Mouse (Mus musculus) heart, postnatal 10 days (tissue): ENCODE data around the gene Mum1. TPM values are rescaled to one million over a fixed set of nuclear protein-coding genes. Genes with fewer than 3 reads are reported as not detected.

Experiments used
- DNase-seq, 2 experiments: peaks; one replicate each; pipeline ENCODE4 v3.0.0; 2021
- intact Hi-C: fragments of 180-260 bp; cut with DNase I; formaldehyde crosslinking; loops from one replicate; pipeline ENCODE4 v1.15.1; 2025
- total RNA-seq, 2 experiments: library from RNA; stranded (reverse); gene quantifications; 2 replicates each; pipeline ENCODE4 v1.2.3; 2021

The Mum1 gene
- 10 to 100 TPM; 20.3 to 23.1 TPM for total RNA-seq

DNA sequence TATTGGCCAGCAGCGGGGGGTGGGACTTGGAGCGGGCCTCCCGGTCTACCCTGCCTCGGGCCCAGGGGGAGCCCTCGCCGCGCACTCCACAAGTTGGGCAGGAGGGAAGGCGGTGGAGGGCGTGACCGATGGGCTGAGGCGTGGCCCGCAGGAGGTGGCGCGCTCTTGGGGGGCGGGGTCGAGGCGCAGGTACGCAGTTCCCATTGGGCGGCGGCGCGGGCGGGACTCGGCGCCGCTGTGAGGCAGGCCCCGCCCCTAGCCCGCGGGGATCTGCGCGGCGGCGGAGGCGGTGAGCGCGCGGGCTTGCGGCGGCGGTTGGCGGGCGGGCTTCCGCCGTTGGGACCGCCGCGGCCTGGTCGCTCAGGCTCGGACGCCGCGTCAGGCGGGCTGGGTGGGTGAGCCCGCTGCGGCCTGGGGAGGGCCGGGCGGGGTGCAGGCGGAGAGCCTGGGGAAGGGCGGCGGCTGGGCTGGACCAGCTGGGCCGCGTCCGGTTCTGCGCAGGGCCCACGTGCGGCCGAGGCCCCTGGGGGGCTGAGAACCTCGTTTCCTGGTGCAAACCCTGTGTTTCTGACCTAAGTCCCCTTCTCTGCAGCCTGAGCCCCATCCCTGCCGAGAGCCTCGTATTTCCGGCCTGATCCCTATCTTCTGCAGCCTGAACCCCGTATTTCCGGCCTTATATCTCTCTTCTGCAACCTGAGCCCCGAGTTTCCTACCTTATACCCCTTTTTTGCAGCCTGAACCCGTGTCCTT is at the start of gene Mum1:
Gene Mum1 (plus strand): TSS at position 19 of the 750 bp plus-strand sequence.
- peak; percentile 99 for DNase-seq
- intact Hi-C loops, result no loop called here

DNA sequence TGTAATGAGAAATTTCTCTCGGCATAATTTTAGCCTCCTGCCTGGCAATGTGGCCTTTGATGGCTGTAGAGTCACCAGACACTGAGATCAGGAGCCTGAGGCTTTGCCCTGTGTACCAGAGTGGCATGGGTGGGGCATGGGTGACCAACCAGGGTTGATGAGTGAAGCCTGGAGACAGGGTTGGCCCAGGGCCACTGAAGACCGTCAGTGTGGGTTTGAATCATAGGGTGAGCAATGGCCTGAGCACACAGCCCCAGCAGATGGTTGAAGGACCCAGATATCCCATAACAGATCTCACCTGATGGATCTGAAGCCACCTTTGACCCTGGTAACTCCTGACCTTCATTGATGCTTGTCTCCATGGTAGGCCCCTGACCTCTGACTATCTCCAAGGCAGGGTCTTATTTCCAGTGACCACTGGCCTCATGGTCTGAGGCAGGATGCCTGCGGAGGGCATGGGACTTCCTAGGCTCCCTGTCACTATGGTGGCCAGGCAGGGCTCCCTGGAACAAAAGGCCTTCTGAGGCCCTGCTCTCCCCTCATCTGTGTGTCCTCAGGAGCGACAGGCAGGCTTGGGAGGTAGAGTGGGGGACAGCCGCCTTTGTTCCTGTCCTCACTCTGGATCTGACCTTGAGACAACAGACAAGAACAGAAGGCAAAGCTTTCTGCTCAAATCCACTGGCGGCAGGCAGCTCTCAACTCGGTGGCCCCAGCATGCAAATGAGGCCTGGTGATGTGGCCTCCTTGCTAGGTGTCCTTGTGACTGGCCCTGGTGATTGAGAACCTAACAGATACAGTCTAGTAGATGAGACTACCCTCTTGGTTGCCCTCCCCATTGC is 48.6 kb upstream of the Mum1 start:
- DNase-seq, result no peak
- intact Hi-C loops, result loop anchor here (2.0 to 10.0 kb wide), 3 partner anchors 15 to 195 kb away; partner anchors contain the start of gene Adamtsl5

DNA sequence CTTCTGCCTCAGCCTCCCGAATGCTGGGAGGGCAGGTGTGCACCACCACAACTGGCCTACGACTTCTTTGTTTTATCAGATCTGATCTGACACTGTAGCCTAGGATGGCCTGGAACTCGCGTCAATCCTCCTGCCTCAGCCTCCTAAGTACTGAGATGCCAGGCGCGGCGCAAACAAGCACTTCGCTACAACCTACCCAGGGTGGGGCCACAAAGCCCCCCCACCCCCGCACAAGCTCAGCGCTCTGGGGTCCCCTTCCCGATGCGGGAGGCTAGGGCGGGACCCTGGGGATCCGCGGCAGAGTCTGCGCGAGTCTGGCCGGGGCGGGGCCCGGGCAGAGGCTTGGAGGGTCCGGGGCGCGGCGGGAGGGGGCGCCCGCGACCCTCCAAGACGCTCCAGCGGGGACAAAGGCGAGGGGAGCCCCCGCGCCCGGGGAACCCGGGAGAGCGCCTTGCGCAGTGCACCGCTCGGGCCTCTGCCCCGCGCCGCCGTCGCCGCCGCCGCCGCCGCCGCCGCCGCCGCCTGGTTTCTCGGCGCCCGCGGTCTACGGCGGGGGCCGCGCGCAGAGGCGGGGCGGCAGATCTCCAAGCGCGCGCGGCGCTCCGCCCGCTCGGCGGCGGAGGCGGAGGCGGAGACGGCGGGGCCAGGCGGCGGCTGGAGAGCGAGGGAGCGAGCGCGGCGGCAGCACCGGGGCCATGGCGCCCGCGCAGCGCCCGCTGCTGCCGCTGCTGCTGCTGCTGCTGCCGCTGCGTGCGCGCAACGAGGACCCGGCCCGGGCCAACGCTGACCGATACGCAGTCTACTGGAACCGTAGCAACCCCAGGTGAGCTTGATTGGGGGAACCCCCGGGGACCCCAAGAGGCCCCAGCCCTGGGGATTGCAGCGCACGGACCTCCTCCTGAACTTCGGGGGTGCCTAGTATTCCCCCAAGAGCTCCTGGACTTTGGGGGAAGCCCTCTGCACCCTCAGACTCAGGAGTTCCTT is 46.9 kb upstream of the Mum1 start, which contains the start of gene Efna2:
Gene Efna2 (plus strand): TSS at position 415 of the 984 bp plus-strand sequence.
- intact Hi-C loops, result loop anchor here (5.0 to 10.0 kb wide), 2 partner anchors 165 to 193 kb away; partner anchors contain the start of gene Adamtsl5
- DNase-seq, result peak; percentile 41 to 50

DNA sequence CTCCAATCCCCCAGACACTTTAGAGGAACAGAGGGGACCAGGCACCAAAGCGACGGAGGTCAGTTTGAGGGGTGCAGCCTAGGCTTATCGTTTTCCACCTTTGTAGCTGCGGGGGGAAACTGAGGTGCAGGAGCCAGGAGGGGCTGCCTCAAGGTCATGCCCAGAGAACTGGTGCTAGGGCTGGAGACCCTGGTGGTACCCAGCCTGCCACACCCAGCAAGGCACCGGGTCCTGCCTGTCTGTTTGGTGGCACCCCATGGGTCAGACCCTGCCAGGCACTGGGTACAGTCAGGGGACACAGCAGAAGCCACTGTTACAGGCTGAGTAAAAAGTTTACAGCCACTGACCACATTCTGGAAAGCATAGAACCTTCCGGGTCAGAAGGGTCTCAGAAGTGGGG is 45.9 kb upstream of the Mum1 start:
- intact Hi-C loops, result no loop called here
- no peak for DNase-seq

DNA sequence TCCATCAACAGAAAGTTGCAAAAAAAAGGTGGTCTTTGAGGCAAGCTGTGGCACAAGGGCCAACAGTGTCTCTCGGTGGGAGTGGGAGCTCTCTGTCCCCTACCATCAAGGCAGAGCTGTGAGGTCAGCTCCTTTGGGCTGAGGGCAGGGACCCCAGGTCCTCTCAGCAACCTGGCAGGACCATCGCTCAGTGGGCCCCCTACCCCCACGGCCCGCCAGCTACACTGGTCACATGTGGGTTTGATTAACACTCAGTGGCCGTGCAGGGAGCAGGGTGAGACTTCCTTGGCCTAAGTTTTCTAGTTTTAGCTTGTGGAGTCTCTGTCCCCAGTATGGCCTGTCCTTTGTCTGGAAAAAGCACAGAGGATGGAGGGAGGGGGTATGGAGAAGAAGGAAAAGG is 45.4 kb upstream of the Mum1 start:
- intact Hi-C loops, result no loop called here
- DNase-seq, result no peak

DNA sequence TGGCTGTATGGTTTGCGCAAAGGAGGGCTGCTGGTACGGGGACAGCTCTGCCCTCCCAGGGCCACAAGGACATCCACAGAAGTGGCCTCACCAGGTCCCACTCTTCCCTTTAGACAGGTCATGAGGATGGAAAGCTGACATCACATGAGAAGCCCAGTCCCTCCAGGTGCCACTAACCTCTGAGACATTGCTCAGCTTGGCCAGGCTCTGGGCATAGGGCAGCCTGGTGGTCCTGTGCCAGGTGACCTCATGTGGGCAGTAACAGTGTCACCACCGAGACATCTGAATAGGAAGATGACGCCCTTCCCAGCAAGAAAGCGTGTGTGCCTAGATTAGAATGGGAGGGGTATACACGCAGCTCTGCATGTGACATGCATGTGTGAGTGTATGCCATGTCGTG is 43.7 kb upstream of the Mum1 start:
- no peak for DNase-seq
- intact Hi-C loops, result no loop called here

DNA sequence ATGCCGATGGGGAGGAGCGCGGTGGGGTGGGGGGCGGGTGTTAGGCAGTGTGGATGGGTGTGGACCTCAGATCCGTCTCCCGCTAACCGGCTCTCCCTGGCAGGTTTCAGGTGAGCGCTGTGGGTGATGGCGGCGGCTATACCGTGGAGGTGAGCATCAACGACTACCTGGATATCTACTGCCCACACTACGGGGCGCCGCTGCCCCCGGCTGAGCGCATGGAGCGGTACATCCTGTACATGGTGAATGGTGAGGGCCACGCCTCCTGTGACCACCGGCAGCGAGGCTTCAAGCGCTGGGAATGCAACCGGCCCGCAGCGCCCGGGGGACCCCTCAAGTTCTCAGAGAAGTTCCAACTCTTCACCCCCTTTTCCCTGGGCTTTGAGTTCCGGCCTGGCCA is 39.6 kb upstream of the Mum1 start:
- DNase-seq, result no peak
- intact Hi-C loops, result no loop called here

DNA sequence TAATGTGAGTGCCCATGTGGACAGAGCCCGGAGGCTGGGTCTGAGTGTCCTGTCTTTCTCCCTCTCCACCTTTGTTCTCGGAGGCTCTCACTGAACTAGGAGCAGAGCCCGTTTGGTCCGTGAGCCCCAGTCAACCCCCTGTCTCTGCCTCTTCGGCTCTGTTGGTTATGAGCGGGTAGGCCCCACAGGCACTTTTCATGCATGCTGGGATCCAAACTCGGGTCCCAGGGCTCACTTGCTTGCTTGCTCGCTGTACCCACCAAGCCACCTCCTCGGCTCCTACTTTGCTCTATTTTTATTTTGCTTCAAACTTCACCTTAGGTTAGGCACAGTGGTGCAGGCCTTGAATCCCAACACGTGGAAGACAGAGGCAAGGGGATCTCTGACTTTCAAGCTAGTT is 38.5 kb upstream of the Mum1 start:
- intact Hi-C loops, result no loop called here
- no peak for DNase-seq

DNA sequence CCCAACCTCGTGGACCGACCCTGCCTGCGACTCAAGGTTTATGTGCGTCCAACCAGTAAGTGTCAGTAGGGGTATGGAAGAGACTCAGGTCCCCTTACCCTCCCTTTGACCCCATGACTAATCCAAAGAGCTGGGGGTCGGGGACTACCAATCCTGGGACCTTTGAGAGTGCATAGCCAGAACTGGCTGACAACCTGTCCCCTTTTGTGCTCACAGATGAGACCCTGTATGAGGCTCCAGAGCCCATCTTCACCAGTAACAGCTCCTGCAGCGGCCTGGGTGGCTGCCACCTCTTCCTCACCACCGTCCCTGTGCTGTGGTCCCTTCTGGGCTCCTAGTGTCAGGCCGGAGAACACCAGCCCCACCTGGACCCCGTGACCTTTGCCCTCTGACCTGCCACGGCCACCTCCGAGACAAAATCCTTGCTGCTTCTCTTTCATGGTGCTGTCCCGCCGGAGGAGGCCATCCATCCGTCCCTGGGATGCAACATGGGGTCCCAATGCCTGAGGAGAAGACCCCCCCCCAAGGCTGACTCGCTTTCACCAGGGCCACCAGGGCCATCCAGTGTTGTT is 37.7 kb upstream of the Mum1 start:
- DNase-seq, result no peak
- intact Hi-C loops, result no loop called here

DNA sequence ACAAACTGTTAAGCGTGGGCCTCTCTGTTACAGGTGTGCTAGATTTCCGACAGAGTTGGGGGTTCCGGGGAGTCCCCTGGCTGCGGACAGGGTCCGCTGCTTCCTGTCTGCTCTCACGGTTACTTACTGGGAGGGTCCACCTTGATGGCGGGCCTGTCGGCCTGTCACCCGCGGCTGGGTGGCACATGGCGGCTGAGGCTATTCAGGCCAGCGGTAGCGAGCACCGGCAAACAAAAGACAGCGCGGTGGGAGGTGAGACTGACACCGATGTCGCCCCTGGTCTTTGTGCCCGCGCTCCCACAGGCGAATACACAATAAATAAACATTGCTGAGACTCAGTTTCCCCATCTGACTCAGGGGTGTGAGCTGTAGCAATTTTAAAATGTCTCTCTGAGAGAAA is 36.2 kb upstream of the Mum1 start:
- DNase-seq, result no peak
- intact Hi-C loops, result no loop called here

DNA sequence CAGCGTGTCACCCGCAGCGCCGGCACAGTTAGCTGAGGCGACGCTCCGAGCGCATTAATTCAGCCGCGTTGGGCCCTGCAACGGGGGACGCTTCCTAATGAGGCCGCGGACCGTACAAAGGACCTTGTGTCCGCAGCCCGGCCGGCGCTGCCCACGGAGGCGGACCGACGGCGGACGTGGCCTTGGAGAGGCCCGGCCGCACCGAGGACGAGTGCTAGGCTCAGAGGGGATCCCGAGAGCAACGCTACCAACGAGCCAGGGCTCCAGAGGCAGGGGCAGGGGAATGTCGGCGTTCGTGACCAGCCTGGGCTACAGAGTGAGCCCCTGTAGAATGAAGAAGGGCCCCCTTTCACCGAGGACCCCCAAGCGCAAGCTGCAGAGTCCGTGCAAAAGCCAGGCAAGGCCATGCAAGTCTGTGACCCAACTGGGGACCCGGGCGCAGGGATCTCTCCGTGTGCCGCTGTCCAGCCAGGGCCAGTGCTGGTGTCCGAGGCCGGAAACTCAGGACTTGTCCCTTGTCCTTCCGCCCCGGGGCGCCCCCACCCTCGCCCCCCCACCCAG is 35.7 kb upstream of the Mum1 start:
- DNase-seq, result peak; percentile 50 to 66
- intact Hi-C loops, result no loop called here

DNA sequence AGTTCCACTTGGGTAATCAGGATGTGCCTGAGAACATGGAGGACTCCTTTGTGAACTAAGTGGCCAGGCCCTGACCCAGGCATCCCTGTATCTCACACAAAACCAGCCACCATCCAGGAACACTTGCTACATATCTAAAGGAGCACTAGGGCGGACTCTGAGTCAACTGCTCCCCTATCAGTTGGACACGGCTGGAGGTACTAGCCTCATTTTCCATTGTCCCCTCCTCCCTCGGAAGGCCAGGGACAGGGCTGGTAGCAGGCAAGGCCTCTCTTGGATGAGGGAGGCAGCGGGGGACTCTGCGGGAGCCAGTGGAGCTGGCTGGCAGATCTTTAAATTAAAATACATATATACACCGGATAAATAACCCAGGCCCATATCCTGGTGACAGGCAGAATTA is 32.3 kb upstream of the Mum1 start:
- no peak for DNase-seq
- intact Hi-C loops, result loop anchor here (2.0 kb wide), 1 partner anchor 17 kb away; no protein-coding TSS in a partner anchor

DNA sequence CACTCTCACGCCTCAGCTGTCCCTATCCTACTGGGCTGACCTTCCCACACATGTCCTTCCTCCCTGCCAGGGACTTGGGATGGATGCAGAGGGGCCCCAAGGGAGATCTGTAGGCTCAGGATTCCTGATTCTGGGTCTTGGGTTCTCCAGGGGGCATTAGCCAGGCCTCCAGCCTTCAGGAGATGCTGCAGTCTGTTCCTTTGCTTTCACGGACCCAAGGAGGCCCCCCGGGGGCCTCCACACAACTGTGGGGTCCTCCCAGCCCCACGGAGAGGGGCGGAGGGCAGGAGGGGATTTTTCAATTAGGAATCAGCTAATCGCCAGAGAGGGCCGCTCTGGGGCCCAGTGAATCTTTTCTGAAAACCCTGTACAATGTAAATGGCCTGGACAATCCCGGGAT is 31.8 kb upstream of the Mum1 start:
- intact Hi-C loops, result no loop called here
- DNase-seq, result no peak

DNA sequence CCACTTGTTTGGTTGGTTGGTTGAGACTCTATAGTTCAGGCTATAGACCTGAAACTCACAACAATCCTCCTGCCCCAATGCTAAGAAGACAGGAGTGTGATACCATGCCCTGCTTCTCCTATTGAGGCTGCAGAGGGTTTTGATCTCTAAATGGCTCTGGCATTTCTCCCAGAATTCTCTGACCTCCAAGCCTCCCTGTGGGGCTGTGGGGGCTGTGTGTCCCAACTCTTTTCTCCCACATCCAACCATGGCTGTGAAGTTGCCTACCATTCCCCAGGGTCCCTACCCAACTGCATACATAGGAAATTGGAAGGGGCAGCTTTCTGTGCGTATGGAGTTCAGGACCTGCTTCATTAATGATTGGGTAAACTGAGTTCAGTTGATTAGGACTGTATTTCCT is 30.1 kb upstream of the Mum1 start:
- intact Hi-C loops, result no loop called here
- no peak for DNase-seq

DNA sequence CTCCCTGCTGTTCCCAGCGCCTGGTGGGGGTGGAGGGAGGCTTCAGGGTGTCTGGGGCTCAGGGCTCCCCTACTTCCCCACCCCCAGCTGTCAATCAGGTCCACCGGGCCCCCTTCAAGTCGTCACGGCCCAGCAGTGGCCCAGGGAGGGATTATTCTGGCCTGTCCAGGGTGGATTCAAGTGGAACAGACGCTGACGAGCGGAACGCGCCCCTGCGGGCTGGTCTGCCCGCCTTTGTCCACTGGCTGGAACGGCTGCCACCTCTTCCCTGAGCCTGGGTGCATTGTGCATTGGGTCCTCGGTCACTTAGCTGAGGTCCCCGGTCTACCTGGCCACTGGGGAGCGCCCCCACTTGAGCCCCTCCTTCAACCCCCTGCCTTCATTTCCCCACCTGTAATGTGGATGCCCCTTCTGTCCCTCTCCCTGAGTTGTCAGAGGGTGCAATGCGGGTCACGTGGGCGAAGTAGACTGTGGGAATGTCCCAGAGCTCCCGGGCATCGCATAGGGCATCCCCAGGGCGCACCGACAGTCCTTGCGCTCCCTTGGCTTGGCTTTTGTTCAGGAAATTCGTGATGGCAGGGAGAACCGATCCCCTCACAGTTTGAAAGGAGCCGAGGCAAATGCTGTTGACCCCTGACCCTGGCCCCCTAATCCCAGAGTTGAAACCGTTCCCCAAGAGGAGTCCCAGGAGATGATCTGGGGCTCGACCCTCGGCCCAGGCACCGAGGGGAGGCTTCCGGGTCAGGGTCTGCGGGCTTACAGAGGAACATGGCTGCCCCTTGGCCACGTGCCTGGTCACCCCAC is 29.3 kb upstream of the Mum1 start:
- intact Hi-C loops, result no loop called here
- no peak for DNase-seq

DNA sequence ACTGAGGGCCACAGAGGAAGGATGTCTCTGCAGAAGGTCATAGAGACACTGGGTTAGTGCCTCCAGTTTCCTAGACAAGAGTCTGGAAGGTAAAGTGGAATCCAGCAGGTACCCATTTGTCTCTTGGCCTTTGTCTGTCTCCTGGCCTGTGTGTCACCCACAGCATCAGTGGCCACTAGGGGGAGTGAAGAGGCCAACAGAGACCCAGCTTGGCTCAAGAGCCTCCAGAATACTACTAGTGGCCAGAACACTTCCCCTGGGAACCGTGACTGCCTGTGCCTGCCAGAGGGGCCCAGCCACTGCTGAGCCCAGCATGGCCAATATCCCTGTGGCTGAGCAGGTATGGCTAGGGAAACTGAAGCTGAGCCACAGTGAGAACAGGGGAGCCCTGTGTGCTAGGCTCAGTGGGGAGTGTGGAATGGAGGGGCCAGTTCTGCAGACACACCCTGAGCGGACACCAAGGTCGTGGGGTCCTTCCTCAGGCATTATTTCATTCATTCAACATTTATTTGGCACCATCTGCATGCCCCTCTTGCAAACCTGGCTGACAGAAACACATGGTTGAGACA is 26.7 kb upstream of the Mum1 start:
- intact Hi-C loops, result loop anchor here (1.0 kb wide), 1 partner anchor 46 kb away; no protein-coding TSS in a partner anchor
- DNase-seq, result peak; percentile 88 to 93

DNA sequence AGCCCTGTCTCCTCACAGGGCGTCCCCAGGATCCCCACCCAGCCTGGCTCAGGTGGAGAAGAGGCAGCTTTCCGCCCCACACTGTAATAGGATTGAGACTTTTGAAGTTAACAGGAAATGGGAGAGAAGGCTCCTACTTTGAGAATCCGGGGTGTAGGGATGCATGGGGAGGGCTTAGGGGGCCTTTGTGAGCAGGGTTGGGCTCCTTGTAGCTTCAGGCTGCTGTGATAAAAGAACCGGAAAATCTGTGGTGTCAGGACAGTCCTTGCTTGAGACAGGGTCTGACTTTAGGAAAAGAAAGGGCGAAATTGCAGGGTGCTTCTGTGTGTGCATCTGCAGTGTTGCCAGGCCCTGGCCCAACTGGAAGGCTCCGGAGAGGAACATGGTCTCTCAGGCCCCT is 25.7 kb upstream of the Mum1 start:
- DNase-seq, result no peak

DNA sequence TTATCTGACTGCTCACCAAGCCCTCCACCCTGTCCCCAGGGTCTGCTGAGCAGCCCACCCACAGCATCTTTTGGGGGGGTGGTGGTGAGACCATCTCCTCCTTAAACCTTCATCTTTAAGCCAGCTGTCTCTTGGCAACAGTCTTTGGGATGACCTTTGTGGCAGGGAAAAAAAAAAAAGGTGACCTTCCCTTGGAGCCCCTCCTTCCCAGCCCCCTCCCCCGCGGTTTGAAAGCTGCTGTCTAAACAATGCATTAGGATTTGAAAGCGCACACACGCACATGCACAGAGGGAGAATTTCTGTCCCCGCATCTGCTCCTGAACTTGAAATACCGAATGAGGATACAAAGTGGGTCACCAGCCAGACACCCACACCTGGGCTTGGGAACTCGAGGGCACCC is 22.2 kb upstream of the Mum1 start:
- no peak for DNase-seq
- intact Hi-C loops, result no loop called here

More for the DNA sequence above, 25.7 kb upstream of the Mum1 start:
- intact Hi-C loops, result no loop called here

DNA sequence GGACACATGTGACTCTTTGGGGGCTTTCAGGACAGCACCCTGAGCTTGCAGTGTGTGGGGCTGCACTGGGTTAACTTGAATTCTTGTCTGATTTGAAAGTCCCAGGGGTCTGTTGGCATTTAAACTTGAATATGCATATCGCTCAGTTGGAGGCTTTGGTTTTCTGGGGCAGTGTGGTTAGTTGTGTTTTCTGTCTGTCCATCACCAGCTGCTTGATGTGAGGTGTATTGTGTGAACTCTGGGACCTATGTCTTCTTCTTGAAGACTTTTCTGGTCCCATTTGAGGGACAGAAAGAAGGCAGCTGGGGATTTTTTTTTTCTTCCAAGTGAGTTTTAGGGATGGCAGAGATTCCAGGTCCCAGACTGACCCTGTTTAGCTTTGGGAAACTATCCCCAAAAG is 19.0 kb upstream of the Mum1 start:
- DNase-seq, result no peak
- intact Hi-C loops, result no loop called here
